Mouse (Mus musculus): ENCODE results near the gene Dlk2.

DNA sequence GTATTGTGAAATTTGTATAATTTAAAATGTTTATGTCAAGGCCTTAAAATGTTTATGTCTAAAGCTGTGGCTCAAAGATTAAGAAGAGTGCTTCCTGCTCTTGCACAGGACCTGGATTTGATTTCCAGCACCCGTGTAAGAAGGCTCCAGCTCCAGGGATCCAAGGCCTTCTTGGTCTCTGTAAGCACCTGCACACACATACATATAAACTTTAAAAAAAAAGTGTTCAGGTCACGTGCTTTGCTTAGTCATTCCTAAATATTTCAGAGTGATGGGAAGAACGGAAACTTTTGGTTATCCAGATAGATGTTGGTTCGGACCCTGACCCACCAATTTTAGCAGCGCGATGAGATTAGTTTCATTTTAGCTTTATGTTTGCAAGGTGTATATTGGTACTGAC lies 31.5 kb downstream of the Dlk2 start:
- TF ChIP-seq CTCF (conservative IDR thresholded peaks at IDR 0.05; ENCODE audit: insufficient read depth, insufficient read length, low read depth, low read length), result no peak
- TF ChIP-seq POLR2A (IDR thresholded peaks at IDR 0.05; ENCODE audit: low read depth, low read length), result no peak

Measured in kidney, adult 2 months (tissue).